Mouse (Mus musculus) testis, adult 2 months (tissue): ENCODE data around the gene 4930432K21Rik. TPM values are rescaled to one million over a fixed set of nuclear protein-coding genes. Genes with fewer than 3 reads are reported as not detected.

Experiments
- H3K27ac ChIP-seq: fragments of 200-500 bp; 2 replicates; pipeline ENCODE4 v1.5.1; 2012; ENCODE audit warnings: low read depth, low read length; ENCODE audit not compliant: control insufficient read depth, insufficient read depth
- H3K27me3 ChIP-seq: fragments of 200-500 bp; 2 replicates; pipeline ENCODE4 v1.6.1; 2012; ENCODE audit warnings: mild to moderate bottlenecking, low read length, moderate library complexity; ENCODE audit not compliant: control insufficient read depth, insufficient read depth
- H3K36me3 ChIP-seq: fragments of 200-500 bp; 2 replicates; pipeline ENCODE4 v1.6.1; 2012; ENCODE audit warnings: mild to moderate bottlenecking, low read length; ENCODE audit not compliant: control insufficient read depth, insufficient read depth
- H3K4me1 ChIP-seq: fragments of 200-500 bp; 2 replicates; pipeline ENCODE4 v1.6.1; 2012; ENCODE audit warnings: low read length; ENCODE audit not compliant: control insufficient read depth, insufficient read depth
- H3K4me3 ChIP-seq: fragments of 200-500 bp; 2 replicates; pipeline ENCODE4 v1.5.1; 2012; ENCODE audit warnings: low read depth, mild to moderate bottlenecking, low read length, moderate library complexity, mixed read lengths; ENCODE audit not compliant: control insufficient read depth
- CTCF ChIP-seq: fragments of 200-500 bp; IDR thresholded peaks from 2 replicates; pipeline ENCODE4 v1.5.1; 2012; ENCODE audit warnings: low read depth, mild to moderate bottlenecking, inconsistent platforms, low read length, moderate library complexity; ENCODE audit not compliant: control insufficient read depth, insufficient read depth, insufficient replicate concordance
- POLR2A ChIP-seq: fragments of 200-500 bp; IDR thresholded peaks from 2 replicates; pipeline ENCODE4 v1.6.1; 2012; ENCODE audit warnings: low read depth, mild to moderate bottlenecking, inconsistent platforms, low read length, moderate library complexity; ENCODE audit not compliant: control insufficient read depth
- polyA plus RNA-seq: library from polyadenylated mRNA; depleted of rRNA; stranded (reverse); fragments of >200 nt; gene quantifications from 2 replicates; pipeline ENCODE4 v1.2.3, GENCODE M21; 2012

4930432K21Rik gene
- polyA plus RNA-seq, 1 experiment: 57.2 TPM

DNA sequence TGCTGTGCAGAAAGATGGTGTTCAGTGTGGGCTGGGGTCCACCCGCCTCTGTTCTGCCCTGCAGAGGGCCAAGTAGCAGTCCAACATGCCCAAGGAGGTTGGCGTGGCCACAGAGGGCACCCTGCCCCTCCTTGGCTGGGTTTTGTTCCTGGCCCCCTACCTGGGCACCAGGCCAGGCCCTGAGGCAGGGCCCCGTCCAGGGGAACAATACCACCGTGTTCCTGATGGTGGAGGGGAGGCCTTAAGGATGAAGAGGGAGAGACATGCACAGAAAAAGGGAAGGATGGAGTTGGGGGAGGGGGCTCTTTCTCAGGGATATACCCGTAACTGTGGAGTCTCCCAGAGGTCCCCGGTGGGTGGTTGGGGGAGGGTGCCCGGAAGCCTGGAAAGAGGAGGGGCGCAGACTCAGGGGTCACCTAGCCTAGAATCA, 52.3 kb downstream of the 4930432K21Rik start:
- no peaks in the 10 kb centered on the region for H3K36me3 ChIP-seq
- no peak overlapping the region for H3K4me3 ChIP-seq
- H3K4me1 ChIP-seq: peaks cover 43% of the 10 kb centered on the region
- no peak for TF ChIP-seq CTCF
- no peak for TF ChIP-seq POLR2A
- no peaks in the 10 kb centered on the region for H3K27me3 ChIP-seq
- no peak overlapping the region for H3K27ac ChIP-seq

DNA sequence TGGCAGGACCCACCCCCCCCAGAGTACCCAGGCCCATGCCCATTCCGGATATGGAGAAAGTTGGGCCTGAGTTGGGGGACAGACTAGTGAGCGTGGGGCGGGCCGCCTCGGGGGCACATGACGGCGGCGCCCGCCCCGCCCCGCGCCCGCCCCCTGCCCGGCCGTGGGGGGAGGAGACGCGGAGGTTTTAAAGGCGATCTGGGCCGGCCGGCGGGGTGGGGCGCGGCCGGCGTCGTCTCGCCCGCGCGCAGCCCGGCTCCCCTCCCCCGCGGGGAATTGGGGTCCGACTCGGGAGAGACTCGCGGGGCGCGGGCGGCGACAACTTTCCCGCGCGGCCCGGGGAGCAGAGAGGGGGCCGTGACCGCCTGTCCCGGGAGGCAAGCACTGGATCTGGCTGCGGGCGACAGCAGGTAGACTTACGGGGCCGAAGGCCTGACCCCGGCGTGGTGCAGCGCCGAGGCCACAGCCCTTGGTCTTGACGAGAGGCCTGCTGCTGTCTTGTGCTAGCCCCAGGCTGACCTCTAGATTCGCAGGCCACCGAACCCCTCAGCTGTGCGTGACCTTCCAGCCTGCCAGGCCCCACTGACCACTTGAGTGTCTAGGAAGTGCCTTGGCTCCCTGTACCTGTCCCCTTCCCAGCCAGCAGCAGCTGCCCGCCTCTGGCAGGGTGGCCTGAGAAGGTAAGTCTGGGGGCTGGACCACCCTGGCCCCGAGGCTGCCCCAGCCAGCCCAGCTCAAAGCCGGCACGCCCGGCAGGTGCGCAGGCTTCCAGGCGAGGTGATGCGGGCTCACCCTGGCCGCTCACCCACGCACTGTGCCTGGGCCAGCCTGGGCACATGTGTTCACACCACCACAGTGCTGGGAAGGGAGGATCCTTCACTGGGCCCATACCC, 53.1 kb downstream of the 4930432K21Rik start:
- no peaks in the 10 kb centered on the region for H3K27me3 ChIP-seq
- peak overlapping the region; percentile 79 for H3K4me3 ChIP-seq
- H3K36me3 ChIP-seq: no peaks in the 10 kb centered on the region
- H3K27ac ChIP-seq: peak overlapping the region; percentile 85
- TF ChIP-seq CTCF (no peak), POLR2A (peak; percentile 27; the same call in 1 of the 2 replicates)
- H3K4me1 ChIP-seq: peaks cover 43% of the 10 kb centered on the region

DNA sequence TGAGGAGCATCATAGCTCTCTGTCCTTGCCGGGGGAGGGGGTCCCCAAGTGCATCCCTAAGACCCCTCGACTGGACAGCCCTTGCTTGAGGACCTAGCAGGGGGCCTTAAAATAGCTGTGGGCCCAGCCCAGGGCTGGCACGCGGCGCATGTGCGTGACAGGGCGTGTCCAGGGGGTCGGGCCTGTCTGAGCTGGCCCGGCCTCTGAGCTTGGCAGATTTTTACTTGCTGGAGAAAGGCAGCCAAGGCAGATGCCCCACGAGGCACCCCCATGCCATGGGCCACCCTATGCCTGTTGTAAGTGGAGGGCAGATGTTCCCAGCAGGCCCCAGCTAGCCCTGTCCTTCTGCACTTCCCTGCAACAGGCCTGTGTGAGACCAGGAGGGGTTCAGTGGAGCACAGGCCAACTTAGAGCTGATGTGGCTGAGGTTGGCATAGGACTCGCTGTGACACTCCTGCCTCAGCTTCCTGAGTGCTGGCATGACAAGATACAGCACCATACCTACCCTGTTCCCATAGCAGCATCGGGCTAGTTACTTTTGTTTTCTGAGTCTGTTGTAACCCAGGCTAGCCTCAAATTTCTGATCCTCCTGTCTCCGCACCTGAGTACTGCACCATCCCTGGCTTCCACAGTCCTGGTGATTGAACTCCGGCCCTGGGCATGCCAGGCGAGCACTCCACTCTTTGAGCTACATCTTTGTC, 53.9 kb downstream of the 4930432K21Rik start:
- Histone ChIP-seq H3K36me3 (no peaks in the 10 kb centered on the region), H3K4me1 (peaks cover 43% of the 10 kb centered on the region), H3K27ac (peak overlapping the region; percentile 85), H3K4me3 (peak overlapping the region; percentile 79), H3K27me3 (no peaks in the 10 kb centered on the region)
- TF ChIP-seq POLR2A: no peak
- no peak for TF ChIP-seq CTCF

DNA sequence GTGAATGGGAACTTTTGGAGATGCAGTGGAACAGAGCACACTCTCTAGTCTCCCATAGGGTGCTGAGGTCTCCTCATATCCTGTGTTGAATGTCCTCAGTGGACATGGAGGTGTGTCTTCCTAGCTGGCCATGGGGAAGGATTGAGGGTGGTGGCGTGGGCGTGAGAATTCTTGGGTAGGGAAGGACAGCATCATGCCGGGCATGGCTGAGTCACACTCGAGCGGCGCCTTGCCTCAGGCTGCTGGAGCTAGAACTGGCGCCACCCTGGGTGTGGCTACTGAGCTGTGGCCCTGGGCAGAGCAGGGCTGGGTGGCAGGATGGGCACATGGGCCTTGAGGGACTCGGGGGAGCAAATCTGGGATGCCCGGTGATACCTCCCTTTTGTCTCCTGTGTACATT, 54.6 kb downstream of the 4930432K21Rik start:
- Histone ChIP-seq H3K27ac (peak overlapping the region; percentile 59), H3K36me3 (no peaks in the 10 kb centered on the region), H3K4me1 (peaks cover 38% of the 10 kb centered on the region), H3K27me3 (no peaks in the 10 kb centered on the region), H3K4me3 (peak overlapping the region; percentile 28)
- TF ChIP-seq POLR2A (no peak), CTCF (no peak)

DNA sequence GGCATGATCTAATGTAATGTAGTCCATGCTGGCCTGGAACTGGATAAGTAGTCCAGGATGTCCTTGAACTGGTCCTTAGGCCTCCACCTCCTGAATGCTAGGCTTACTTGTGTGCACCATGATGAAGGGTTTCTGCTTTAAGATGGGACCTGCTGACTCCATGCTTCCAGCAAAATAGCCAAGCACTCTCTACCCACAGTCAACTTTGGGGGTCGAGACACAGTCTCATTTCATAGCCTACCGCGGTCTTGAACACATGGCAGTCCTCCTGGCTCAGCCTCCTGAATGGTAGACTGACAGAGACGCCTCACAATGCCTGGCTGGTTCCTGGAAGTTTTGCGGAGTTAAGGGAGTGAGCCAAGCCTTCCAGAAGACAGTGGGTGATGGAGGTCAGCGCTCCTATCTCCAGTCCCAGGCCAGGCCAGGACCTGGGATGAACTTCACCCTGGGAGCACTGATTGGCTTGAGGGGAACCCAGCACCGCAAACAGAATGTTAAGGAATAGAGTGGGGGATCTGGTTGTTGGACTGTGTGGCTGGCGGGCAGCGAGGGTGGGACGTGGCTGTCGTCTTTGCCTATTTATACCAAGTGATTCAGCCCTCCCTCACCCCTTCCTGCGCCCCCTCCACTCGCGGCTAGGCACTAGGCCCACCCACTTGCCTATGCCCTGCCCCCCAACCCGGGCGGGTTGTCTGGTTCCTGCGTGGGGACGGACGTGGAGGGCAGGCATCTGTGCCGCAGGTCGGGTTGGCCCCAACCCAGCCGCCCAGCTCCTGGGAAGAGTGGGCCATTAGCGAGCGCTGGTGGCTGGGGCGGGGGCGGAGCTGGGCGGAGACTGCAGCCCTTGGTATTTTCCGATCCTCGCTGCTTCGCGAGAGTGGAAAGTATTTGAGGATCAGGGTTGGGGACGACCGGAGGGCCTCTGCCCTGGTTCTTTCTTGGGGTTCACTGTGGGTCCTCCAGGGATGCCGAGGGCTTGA, 55.4 kb downstream of the 4930432K21Rik start:
- H3K36me3 ChIP-seq: no peaks in the 10 kb centered on the region
- peak overlapping the region; percentile 56 for H3K4me3 ChIP-seq
- TF ChIP-seq POLR2A: no peak
- H3K27me3 ChIP-seq: no peaks in the 10 kb centered on the region
- H3K27ac ChIP-seq: peak overlapping the region; percentile 84
- peaks cover 32% of the 10 kb centered on the region for H3K4me1 ChIP-seq

DNA sequence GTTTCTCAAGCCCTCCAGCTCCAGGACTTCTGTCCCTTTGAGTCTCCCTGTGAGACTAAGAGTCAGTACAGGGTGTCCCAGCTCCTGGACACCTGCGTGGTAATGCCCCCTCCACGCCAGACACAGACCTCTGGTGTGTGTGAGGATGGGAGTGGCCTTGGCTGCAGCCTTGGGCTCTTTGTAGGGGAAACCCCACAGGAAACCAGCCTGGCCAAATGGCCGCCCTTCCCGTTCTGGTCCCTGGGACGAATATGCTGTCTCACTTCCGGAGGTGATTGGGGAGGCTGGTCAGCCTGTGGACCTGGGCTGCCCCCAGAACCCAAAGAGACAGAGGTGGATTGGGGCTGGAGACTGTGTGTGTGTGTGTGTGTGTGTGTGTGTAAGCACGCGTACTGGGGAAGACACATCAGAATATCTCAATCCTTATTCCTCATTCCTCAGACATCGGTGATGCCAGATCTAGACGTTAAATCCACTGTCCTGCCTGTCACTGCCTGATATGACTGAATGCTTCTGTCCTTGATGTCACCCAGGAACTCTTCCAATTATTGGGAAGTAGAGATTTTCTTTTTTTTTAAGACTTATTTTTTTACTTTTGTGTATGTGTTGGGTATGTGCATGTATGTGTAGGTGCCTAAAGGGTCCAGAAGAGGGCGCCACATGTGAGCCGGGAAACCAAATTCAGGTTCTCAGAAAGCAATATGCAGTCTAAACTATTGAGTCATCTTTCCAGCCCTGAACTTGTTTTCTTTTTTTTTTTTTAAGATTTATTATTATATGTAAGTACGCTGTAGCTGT, 56.3 kb downstream of the 4930432K21Rik start:
- peak overlapping the region; percentile 86 for H3K27ac ChIP-seq
- H3K4me3 ChIP-seq: peak overlapping the region; percentile 56
- no peaks in the 10 kb centered on the region for H3K27me3 ChIP-seq
- peaks cover 25% of the 10 kb centered on the region for H3K4me1 ChIP-seq
- no peaks in the 10 kb centered on the region for H3K36me3 ChIP-seq
- TF ChIP-seq CTCF (no peak), POLR2A (no peak; the same call in 1 of the 2 replicates)
